Mouse (Mus musculus) midbrain, embryonic 13.5 days (tissue): ENCODE data around the gene Rab7b. TPM values are rescaled to one million over a fixed set of nuclear protein-coding genes. Genes with fewer than 3 reads are reported as not detected.

Source experiments
- ATAC-seq: fragments of 200-750 bp; cut with Nextera tagmentation; 2 replicates; pipeline ENCODE4 v1.8.0; 2017; ENCODE audit warnings: mild to moderate bottlenecking, moderate TSS enrichment, moderate library complexity
- H3K27ac ChIP-seq: fragments of 300-500 bp; sonication (generic); 2 replicates; pipeline ENCODE4 v1.5.1; 2015; ENCODE audit warnings: inconsistent platforms, mild to moderate bottlenecking, moderate library complexity
- H3K27me3 ChIP-seq: fragments of 300-500 bp; sonication (generic); 2 replicates; pipeline ENCODE4 v1.6.1; 2015; ENCODE audit warnings: mild to moderate bottlenecking, inconsistent platforms
- H3K36me3 ChIP-seq: fragments of 300-500 bp; sonication (generic); 2 replicates; pipeline ENCODE4 v1.6.1; 2015; ENCODE audit warnings: mild to moderate bottlenecking, inconsistent platforms
- H3K4me1 ChIP-seq: fragments of 300-500 bp; sonication (generic); replicated peaks from 2 replicates; pipeline ENCODE4 v1.6.1; 2015; ENCODE audit warnings: inconsistent platforms
- H3K4me2 ChIP-seq: fragments of 300-500 bp; sonication (generic); replicated peaks from 2 replicates; pipeline ENCODE4 v1.6.1; 2015; ENCODE audit warnings: moderate library complexity, mild to moderate bottlenecking, inconsistent platforms
- H3K4me3 ChIP-seq: fragments of 300-500 bp; sonication (generic); replicated peaks from 2 replicates; pipeline ENCODE4 v1.5.1; 2015; ENCODE audit warnings: mild to moderate bottlenecking, inconsistent platforms
- H3K9ac ChIP-seq: fragments of 300-500 bp; sonication (generic); replicated peaks from 2 replicates; pipeline ENCODE4 v1.6.1; 2015; ENCODE audit warnings: mild to moderate bottlenecking, inconsistent platforms
- H3K9me3 ChIP-seq: fragments of 300-500 bp; sonication (generic); 2 replicates; pipeline ENCODE4 v1.6.1; 2016; ENCODE audit warnings: mild to moderate bottlenecking, inconsistent platforms
- WGBS: fragments of 180-500 bp; shearing (Covaris S2); methylation state at CpG from one replicate; pipeline ENCODE4 v1.1.7; 2015; 5-methylcytosine and 5-hydroxymethylcytosine counted together
- polyA plus RNA-seq: library from polyadenylated mRNA; unstranded; fragments of >200 nt; fragmentation: Nextera tagmentation; extraction: Ambion mirVana; gene quantifications from 2 replicates; pipeline ENCODE4 v1.2.1, GENCODE M21; 2015

Gene Rab7b
- polyA plus RNA-seq, 1 experiment from 2014 or later = 1.1 TPM

GRCm38 (mm10) chr1:131764581-131765338 lies 76.3 kb downstream of the Rab7b start:
- WGBS = 65% methylated on average over 8 of the region's 8 CpGs
- Histone ChIP-seq H3K9me3 (no peaks in the 10 kb centered on the region), H3K36me3 (no peaks in the 10 kb centered on the region), H3K4me3 (no peak overlapping the region), H3K9ac (no peak overlapping the region), H3K4me2 (no peak overlapping the region), H3K27ac (no peak overlapping the region), H3K4me1 (no peaks in the 10 kb centered on the region), H3K27me3 (0 out of 2 replicates have a peak, but pooled peaks cover 5% of the 10 kb centered on the region)
- ATAC-seq = no peak

Other genes starting within 250 kb of the Rab7b start
- 16.6 and 18.8 TPM in 2 replicates for gene Srgap2, start 161.3 kb upstream of the Rab7b start, polyA plus RNA-seq
- 1.8 and 2.1 TPM in 2 replicates for gene Fam72a, start 160.8 kb upstream of the Rab7b start, polyA plus RNA-seq
- not detected in 2 replicates for gene Avpr1b, start 89.5 kb upstream of the Rab7b start, polyA plus RNA-seq
- gene Ctse, start 50.4 kb upstream of the Rab7b start, polyA plus RNA-seq = not detected in 2 replicates
- 0.03 TPM in 1 of 2 replicates, not detected in the other for gene Slc26a9, start 55.3 kb downstream of the Rab7b start, polyA plus RNA-seq
- gene Pm20d1, start 108.7 kb downstream of the Rab7b start, polyA plus RNA-seq = 0.10 and 0.74 TPM in 2 replicates
- 14.1 and 14.4 TPM in 2 replicates for gene Slc41a1, start 138.8 kb downstream of the Rab7b start, polyA plus RNA-seq
- 7.7 and 7.8 TPM in 2 replicates for gene Rab29, start 178.5 kb downstream of the Rab7b start, polyA plus RNA-seq
- 60.4 and 69.2 TPM in 2 replicates for gene Nucks1, start 221.8 kb downstream of the Rab7b start, polyA plus RNA-seq